Mouse (Mus musculus): Measurements from ENCODE around the gene Abcg5.

DNA sequence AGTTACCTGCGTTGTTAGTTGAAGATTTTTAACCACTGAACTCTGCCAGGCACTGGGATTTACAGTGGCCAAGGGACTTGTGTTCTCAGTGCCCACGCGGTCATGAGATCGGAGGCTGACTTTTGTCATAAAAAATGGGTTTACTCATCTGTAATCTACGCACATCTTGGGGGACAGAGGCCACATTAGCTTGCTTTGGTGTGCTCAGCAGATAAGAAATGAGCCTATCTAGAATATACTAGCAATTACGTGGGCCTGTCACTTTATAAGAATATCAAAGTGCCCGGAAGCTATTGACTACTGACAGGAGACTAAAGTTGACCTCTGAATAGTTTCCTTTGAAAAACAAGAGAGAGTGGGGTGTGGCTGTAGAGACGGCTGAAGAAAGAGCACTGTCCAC, 23.9 kb downstream of the Abcg5 start:
- TF ChIP-seq CTCF (conservative IDR thresholded peaks at IDR 0.05 in 1 of 2, IDR thresholded peaks at IDR 0.05 in 1 of 2; ENCODE audit: low read depth in 2 of 2, low read length in 2 of 2) (no peak), MAZ (IDR thresholded peaks at IDR 0.05; ENCODE audit: low read depth, low read length) (no peak), POLR2A (IDR thresholded peaks at IDR 0.05; ENCODE audit: low read depth, low read length) (no peak), BHLHE40 (IDR thresholded peaks at IDR 0.05; ENCODE audit: low read depth, low read length) (no peak), CHD2 (IDR thresholded peaks at IDR 0.05; ENCODE audit: low read length) (no peak), EP300 (IDR thresholded peaks at IDR 0.05; ENCODE audit: low read length) (no peak), SIN3A (IDR thresholded peaks at IDR 0.05; ENCODE audit: low read length) (no peak), TCF12 (IDR thresholded peaks at IDR 0.05; ENCODE audit: low read depth, low read length) (no peak), CHD1 (IDR thresholded peaks at IDR 0.05; ENCODE audit: low read depth, low read length) (no peak)
